Mouse (Mus musculus) midbrain, embryonic 15.5 days (tissue): ENCODE data around the gene Rapgef3. TPM values are rescaled to one million over a fixed set of nuclear protein-coding genes. Genes with fewer than 3 reads are reported as not detected.

ENCODE experiments used
- ATAC-seq: fragments of 200-750 bp; cut with Nextera tagmentation; replicated peaks from 2 replicates; pipeline ENCODE4 v1.8.0; 2017; ENCODE audit warnings: moderate TSS enrichment
- H3K27ac ChIP-seq: fragments of 300-500 bp; sonication (generic); 2 replicates; pipeline ENCODE4 v1.5.1; 2015; ENCODE audit warnings: mild to moderate bottlenecking, inconsistent platforms
- H3K27me3 ChIP-seq: fragments of 300-500 bp; sonication (generic); replicated peaks from 2 replicates; pipeline ENCODE4 v1.6.1; 2015; ENCODE audit warnings: inconsistent platforms
- H3K36me3 ChIP-seq: fragments of 300-500 bp; sonication (generic); replicated peaks from 2 replicates; pipeline ENCODE4 v1.6.1; 2015; ENCODE audit warnings: inconsistent platforms
- H3K4me1 ChIP-seq: fragments of 300-500 bp; sonication (generic); 2 replicates; pipeline ENCODE4 v1.6.1; 2015; ENCODE audit warnings: inconsistent platforms
- H3K4me2 ChIP-seq: fragments of 300-500 bp; sonication (generic); 2 replicates; pipeline ENCODE4 v1.6.1; 2015; ENCODE audit warnings: inconsistent platforms, mild to moderate bottlenecking, moderate library complexity
- H3K4me3 ChIP-seq: fragments of 300-500 bp; sonication (generic); 2 replicates; pipeline ENCODE4 v1.5.1; 2015; ENCODE audit warnings: mild to moderate bottlenecking, inconsistent platforms
- H3K9ac ChIP-seq: fragments of 300-500 bp; sonication (generic); 2 replicates; pipeline ENCODE4 v1.6.1; 2015; ENCODE audit warnings: mild to moderate bottlenecking, inconsistent platforms
- H3K9me3 ChIP-seq: fragments of 300-500 bp; sonication (generic); 2 replicates; pipeline ENCODE4 v1.6.1; 2016; ENCODE audit warnings: inconsistent platforms
- WGBS: fragments of 180-500 bp; shearing (Covaris S2); methylation state at CpG from one replicate; pipeline ENCODE4 v1.1.7; 2015; ENCODE audit warnings: mixed read lengths; 5-methylcytosine and 5-hydroxymethylcytosine counted together
- polyA plus RNA-seq: library from polyadenylated mRNA; unstranded; fragments of >200 nt; fragmentation: Nextera tagmentation; extraction: Ambion mirVana; gene quantifications from 2 replicates; pipeline ENCODE4 v1.2.1, GENCODE M21; 2015

Rapgef3 gene
- polyA plus RNA-seq, 1 experiment from 2014 or later: 15.4 TPM

DNA sequence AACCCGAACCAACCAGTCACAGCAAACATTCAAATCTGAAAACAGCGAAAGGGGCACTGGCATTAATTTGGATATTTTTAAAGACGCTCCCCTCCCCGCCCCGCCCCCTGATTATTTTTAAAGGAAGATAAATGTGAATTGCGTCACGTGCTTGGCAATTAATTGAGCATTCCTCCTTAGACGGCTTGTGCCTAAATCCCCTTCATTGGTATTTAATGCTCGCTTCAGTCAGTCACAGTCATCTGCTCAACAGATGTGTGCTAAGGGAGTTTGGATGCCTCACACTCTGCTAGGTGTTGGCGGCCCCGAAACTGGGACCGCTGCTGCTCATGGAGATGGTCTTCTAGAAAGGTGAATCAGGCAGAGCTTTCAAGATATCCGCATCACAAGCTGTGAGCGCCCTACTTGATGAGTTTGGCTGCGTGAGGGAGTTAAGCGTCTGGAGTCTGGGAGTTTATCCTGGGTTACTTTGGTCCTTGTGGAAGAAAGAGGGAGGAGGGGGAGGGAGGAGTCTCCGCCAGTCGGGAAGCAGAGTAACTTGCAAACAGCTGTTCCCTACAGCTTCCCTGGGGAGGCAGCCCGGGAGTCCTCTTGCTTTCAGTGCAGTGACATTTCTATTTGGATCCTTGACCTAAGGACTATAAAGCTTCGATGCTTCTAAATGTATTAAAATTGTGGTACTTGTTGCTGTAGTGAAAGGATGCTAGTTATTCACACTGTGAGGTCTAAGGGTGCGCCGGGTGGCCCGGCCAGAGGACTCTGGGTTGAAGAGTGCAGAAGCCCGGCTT, 14.4 kb upstream of the Rapgef3 start:
- H3K36me3 ChIP-seq: no peaks in the 10 kb centered on the region
- H3K4me2 ChIP-seq: no peak overlapping the region; the same call in 1 of the 2 replicates
- peaks cover 22% of the 10 kb centered on the region; the same call in 1 of the 2 replicates for H3K4me1 ChIP-seq
- no peaks in the 10 kb centered on the region for H3K9me3 ChIP-seq
- 0 out of 2 replicates have a peak overlapping the region, but pooled peaks have one; percentile 8 for H3K27ac ChIP-seq
- peaks cover 17% of the 10 kb centered on the region; the same call in 1 of the 2 replicates for H3K27me3 ChIP-seq
- no peak overlapping the region for H3K9ac ChIP-seq
- no peak overlapping the region for H3K4me3 ChIP-seq
- 10% methylated on average over 24 of the region's 24 CpGs for WGBS
- ATAC-seq: no peak

DNA sequence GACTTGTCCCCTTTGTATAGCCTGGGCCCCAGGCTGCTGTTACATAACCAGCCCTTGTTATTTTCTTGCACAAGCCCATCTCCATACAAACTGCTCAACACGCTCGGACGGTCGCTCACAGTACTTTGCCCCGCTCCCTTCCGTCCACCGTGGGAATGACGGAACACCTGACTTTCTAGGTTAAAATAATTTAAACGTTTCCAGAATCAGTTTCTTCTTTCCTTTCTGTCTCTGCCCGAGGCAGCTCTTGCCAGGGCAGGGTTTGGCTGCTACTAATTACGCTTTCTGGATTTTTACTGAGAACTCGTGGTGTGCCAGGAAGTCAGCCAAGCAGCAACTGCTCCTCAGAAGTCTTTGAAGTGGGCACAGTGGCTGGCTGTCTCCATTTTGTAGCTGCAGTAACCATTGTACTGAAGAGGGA, 12.8 kb upstream of the Rapgef3 start:
- H3K9ac ChIP-seq: no peak overlapping the region
- H3K36me3 ChIP-seq: no peaks in the 10 kb centered on the region
- 67% methylated on average over 12 of the region's 12 CpGs for WGBS
- H3K27ac ChIP-seq: no peak overlapping the region
- H3K4me1 ChIP-seq: peaks cover 12% of the 10 kb centered on the region; the same call in 1 of the 2 replicates
- no peak overlapping the region for H3K4me3 ChIP-seq
- no peak overlapping the region for H3K4me2 ChIP-seq
- no peak for ATAC-seq
- H3K9me3 ChIP-seq: no peaks in the 10 kb centered on the region
- H3K27me3 ChIP-seq: peaks cover 17% of the 10 kb centered on the region; the same call in 1 of the 2 replicates

DNA sequence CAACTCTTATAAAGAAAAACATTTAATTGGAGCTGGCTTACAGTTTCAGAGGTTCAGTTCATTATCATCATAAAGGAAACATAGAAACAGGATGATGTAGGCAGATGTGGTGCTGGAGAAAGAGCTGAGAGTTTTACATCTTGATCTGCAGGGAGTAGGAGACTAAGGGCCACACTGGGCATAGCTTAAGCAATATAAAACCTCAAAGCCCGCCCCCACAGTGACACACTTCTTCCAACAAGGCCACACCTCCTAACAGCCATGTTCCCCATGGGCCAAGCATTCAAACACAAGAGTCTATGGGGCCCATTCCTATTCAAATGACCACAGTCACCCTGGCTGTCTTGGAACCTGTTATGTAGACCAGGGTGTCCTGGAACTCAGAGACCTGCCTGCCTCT, 11.8 kb upstream of the Rapgef3 start:
- 81% methylated on average over 1 of the region's 1 CpGs for WGBS
- Histone ChIP-seq H3K36me3 (no peaks in the 10 kb centered on the region), H3K27ac (no peak overlapping the region)

DNA sequence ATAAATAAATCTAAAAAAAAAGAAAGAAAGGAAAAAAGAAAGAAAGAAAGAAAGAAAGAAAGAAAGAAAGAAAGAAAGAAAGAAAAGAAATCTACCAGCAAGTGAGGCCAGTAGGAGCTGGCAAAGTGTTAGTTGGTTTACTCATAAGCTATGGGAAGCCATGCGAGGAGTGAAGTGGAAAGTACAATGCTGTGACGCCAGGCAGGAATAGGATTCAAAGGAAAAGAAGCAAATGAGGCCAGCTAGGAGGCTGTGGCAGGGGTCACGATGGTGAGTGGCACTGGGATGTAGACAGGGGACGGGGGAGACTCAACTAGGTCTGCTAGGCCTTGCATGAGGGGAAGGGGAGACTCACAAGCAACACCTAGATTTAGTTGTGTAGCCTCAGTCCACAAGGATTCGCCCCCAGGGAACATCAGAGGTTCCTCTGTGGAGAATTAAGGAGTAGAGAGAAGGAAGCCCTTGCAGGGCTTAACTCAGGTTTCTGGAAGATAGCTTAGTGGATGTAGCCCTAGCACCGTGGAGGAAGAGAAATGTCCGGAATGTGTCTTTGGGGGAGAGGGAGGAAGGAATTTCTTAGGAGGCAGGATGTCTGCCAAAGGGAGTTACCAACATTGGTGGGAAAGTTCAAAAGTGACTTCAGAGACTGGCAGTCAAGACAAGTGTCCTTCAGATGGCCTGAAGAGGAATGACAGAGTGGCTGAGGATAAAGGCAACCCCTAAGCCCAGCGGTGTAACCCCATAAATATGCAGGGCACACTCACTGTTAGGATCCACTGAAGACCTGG, 10.7 kb upstream of the Rapgef3 start, which contains the start of gene Slc48a1:
TSS of gene Slc48a1 (plus strand) at position 210 of the 788 bp plus-strand sequence.
- Histone ChIP-seq H3K27me3 (peaks cover 20% of the 10 kb centered on the region; the same call in 1 of the 2 replicates), H3K4me3 (no peak within 1 kb of the TSS), H3K4me2 (no peak within 1 kb of the TSS), H3K9me3 (no peaks in the 10 kb centered on the region), H3K27ac (no peak within 1 kb of the TSS), H3K36me3 (no peaks in the 10 kb centered on the region), H3K9ac (no peak within 1 kb of the TSS), H3K4me1 (peaks cover 7% of the 10 kb centered on the region; the same call in 1 of the 2 replicates)
- no peak for ATAC-seq
- 76% methylated on average over 8 of the region's 8 CpGs for WGBS

More for the DNA sequence above, 11.8 kb upstream of the Rapgef3 start:
- H3K4me1 ChIP-seq: peaks cover 7% of the 10 kb centered on the region; the same call in 1 of the 2 replicates
- H3K4me3 ChIP-seq: no peak overlapping the region
- H3K27me3 ChIP-seq: peaks cover 20% of the 10 kb centered on the region; the same call in 1 of the 2 replicates
- H3K9ac ChIP-seq: no peak overlapping the region
- H3K9me3 ChIP-seq: no peaks in the 10 kb centered on the region
- no peak for ATAC-seq
- no peak overlapping the region for H3K4me2 ChIP-seq

DNA sequence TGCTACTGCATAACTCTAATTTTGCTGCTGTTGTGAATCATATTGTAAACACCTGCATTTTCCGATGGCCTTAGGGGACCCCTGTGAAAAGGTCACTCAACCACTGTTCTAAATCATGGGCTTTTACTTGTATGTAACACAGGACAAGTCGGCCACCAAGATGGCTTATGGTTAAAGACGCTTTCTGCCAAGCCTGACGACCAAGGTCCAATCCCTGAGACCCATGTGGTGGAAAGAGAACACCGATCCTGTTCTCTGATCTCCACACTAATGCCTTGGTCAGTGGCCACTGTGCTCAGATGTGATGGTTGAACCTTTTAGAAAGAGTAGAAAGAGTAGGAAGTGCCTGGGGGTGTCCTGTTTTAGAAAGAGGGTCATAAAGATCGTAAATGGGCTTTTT, 9.1 kb upstream of the Rapgef3 start:
- peaks cover 7% of the 10 kb centered on the region; the same call in 1 of the 2 replicates for H3K4me1 ChIP-seq
- no peak overlapping the region for H3K4me2 ChIP-seq
- ATAC-seq: no peak
- no peak overlapping the region for H3K27ac ChIP-seq
- no peak overlapping the region for H3K4me3 ChIP-seq
- no peaks in the 10 kb centered on the region for H3K9me3 ChIP-seq
- H3K36me3 ChIP-seq: no peaks in the 10 kb centered on the region
- H3K27me3 ChIP-seq: peaks cover 8% of the 10 kb centered on the region; the same call in 1 of the 2 replicates
- H3K9ac ChIP-seq: no peak overlapping the region
- 84% methylated on average over 6 of the region's 6 CpGs for WGBS

DNA sequence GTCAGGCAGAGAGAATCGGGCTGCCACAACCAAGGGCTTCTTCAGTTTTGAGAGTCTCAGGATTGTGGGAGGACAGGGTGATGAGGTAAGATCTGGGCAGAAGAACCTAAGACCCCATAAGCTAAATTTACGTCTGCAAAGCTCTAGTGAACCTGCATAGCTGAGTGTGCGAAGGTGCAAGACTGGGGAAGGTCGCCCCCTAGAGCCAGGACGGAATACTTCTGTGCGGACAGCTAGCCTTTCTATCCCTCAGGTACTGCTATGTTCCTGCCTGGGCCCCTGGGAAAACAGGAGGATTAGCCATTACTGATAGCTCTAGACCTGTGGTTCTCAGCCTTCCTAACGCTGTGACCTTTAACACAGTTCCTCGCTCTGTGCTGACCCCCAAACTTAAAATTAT, 8.7 kb upstream of the Rapgef3 start:
- H3K4me2 ChIP-seq: no peak overlapping the region
- no peak overlapping the region for H3K27ac ChIP-seq
- H3K9ac ChIP-seq: no peak overlapping the region
- WGBS: 14% methylated on average over 8 of the region's 8 CpGs
- H3K9me3 ChIP-seq: no peaks in the 10 kb centered on the region
- H3K4me3 ChIP-seq: no peak overlapping the region
- H3K4me1 ChIP-seq: peaks cover 5% of the 10 kb centered on the region; the same call in 1 of the 2 replicates
- no peak for ATAC-seq
- no peaks in the 10 kb centered on the region for H3K36me3 ChIP-seq
- H3K27me3 ChIP-seq: peaks cover 6% of the 10 kb centered on the region; the same call in 1 of the 2 replicates

DNA sequence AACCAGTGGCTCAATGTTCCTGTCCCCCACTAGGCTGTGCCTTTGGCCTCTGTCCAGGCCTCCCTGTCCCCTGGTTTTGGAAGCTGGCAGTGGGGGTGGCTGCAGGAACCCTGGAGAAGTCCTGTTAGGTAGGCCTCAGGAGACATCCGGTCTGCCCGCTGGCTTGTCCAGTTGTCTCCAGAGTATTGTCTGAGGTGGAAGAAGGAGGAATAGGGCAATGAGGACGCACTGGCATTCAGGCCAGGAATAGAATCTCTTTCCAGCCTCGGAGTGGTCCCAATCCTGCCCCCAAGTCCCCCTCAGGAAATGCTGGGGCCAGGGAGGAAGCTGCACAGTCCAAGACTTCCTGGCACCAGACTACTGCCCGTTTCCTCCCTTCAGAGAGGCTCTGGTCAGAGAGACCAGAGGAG, 6.2 kb upstream of the Rapgef3 start:
- H3K27me3 ChIP-seq: peaks cover 19% of the 10 kb centered on the region
- H3K4me2 ChIP-seq: no peak overlapping the region
- no peaks in the 10 kb centered on the region for H3K9me3 ChIP-seq
- no peaks in the 10 kb centered on the region for H3K36me3 ChIP-seq
- WGBS: 69% methylated on average over 5 of the region's 5 CpGs
- peaks cover 5% of the 10 kb centered on the region; the same call in 1 of the 2 replicates for H3K4me1 ChIP-seq
- no peak overlapping the region for H3K4me3 ChIP-seq
- no peak overlapping the region for H3K9ac ChIP-seq
- no peak overlapping the region for H3K27ac ChIP-seq
- no peak for ATAC-seq

DNA sequence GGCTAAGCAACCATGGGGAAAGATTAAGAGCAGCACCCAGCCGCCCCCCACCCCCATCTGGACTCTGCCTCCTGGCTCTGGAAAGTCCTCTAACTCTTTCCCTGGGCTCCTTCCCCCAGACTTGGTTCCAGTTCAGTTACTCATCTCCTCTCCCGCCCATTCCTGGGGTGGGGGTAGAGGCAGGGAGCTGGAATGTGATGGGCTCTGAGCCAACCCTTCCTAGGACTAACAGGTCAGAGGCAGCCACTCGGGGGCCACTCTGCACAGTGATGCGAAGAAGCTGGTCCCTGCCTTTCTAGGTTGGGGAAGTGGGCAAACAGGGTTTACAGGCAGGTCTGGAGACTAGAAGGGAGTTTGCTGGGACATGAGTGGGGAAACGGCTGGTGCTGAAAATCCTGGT, 5.3 kb upstream of the Rapgef3 start:
- 24% methylated on average over 5 of the region's 5 CpGs for WGBS
- Histone ChIP-seq H3K4me3 (no peak overlapping the region), H3K36me3 (no peaks in the 10 kb centered on the region), H3K27me3 (peaks cover 19% of the 10 kb centered on the region), H3K4me2 (no peak overlapping the region), H3K27ac (no peak overlapping the region), H3K4me1 (peaks cover 9% of the 10 kb centered on the region), H3K9me3 (no peaks in the 10 kb centered on the region), H3K9ac (no peak overlapping the region)
- ATAC-seq: no peak

DNA sequence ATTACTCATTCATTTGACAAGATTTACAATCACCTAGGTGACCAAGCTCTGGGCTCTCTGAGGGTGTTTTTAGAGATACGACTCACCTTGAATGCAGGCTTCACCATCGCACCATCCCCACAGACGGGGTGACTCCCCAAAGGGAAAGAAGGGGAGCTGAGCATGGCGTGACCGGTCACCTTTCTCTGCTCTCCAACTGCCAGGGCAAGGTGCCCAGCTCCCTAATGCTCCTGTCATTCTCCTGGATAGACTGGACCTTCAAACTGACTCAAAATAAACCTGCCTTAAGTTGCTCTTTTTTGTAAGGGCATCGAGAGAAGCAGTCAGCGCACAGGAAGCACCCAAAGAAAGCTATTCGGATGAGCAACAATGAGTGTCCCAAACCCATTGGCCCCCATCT, 2.5 kb upstream of the Rapgef3 start:
- H3K9ac ChIP-seq: no peak overlapping the region
- no peak for ATAC-seq
- H3K36me3 ChIP-seq: no peaks in the 10 kb centered on the region
- H3K4me2 ChIP-seq: no peak overlapping the region
- H3K4me1 ChIP-seq: peaks cover 34% of the 10 kb centered on the region
- H3K4me3 ChIP-seq: no peak overlapping the region
- 70% methylated on average over 8 of the region's 8 CpGs for WGBS
- peaks cover 19% of the 10 kb centered on the region for H3K27me3 ChIP-seq
- H3K27ac ChIP-seq: no peak overlapping the region
- no peaks in the 10 kb centered on the region for H3K9me3 ChIP-seq

DNA sequence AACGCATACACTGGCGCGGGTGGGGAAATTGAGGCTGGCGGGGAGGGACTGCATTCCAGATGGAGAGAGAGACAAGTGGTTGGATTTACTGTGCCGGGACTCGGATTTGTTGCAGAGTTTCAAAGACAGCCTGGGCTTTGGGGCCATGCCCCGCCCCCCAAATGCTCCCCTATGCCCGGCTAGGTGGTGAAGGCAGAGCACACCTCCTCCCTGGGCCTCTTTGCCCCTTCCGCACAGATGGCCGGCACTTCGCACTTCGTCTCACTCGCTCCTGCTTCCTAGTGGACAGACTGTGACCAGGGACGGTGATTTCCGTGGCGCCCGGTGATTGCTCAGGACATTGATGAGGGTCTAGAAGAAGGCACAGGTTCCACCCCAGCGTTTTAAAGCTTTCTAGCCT, 420 bp upstream of the Rapgef3 start:
- Histone ChIP-seq H3K9ac (peak overlapping the region; percentile 45), H3K36me3 (no peaks in the 10 kb centered on the region), H3K4me3 (peak overlapping the region; percentile 45), H3K27me3 (peaks cover 23% of the 10 kb centered on the region), H3K9me3 (no peaks in the 10 kb centered on the region), H3K4me1 (peaks cover 37% of the 10 kb centered on the region), H3K4me2 (peak overlapping the region; percentile 90), H3K27ac (peak overlapping the region; percentile 66)
- no peak; the same call in 1 of the 2 replicates for ATAC-seq
- 1% methylated on average over 18 of the region's 18 CpGs for WGBS

DNA sequence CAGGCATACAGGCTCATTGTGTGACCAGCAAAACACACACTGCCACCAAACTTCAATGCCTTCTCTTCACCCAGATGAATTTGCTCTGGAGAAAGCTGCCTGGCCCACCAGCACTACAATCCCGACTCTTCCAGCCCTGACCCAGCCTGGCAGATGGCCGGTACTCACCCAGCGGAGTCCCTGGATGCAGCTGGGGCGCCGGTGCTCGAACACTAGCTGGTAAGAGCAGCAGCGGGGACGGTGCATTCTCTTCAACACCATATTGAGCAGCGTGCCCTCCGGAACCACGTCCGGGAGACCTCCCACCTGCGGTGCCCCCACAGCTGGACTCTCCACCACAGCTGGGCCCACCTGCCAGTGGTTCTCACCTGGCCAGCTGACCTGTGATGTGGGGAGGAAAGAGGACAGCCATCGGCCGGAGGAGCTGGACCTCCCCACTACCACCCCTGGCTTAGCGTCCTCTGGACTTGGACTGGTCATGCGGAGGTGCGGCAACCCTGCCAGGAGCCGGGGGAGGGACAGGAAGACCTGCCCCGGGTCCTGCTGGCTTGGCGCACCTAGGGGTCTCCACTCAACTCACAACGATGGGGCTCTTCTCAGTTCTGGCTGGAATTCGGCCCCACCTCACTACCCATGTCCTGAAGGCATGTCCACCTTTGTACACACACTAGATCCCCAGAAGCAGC, 1.0 kb downstream of the Rapgef3 start:
- Histone ChIP-seq H3K9ac (peak overlapping the region; percentile 45), H3K4me1 (peaks cover 34% of the 10 kb centered on the region), H3K9me3 (no peaks in the 10 kb centered on the region), H3K4me3 (peak overlapping the region; percentile 45), H3K36me3 (no peaks in the 10 kb centered on the region), H3K27ac (peak overlapping the region; percentile 66), H3K27me3 (peaks cover 26% of the 10 kb centered on the region), H3K4me2 (peak overlapping the region; percentile 90)
- peak; percentile 32; the same call in 1 of the 2 replicates for ATAC-seq
- WGBS: 5% methylated on average over 23 of the region's 23 CpGs
